Comparison of ENCODE assay signal across 17 mouse cellular contexts in the genomic region with DNA sequence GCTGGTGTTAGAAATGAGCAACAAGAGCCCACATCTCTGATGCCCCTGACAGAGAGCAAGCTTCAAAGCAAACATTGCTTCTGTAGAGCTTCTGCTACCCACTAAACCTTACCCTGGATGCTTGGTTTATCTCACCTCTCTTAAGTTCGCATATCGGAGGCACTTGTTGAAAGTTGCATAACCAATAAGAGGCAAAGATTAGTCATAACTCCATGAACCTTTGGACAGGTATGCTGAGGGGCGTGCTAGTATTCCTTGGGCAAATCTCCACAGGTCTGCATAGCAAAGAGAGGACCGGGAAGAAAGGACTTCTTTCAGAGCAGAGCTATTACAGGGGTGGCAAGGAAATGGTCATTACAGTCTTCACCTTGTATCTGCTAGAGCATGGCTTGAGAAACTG.
"Had no signal": no experiment of that assay in that cellular context is flagged by ENCODE, and none has a peak within 500 bp of the region (broad histone marks: within the 10 kb centered on the region; RNA-seq: fewer than 3 reads in every experiment).

No protein-coding gene starts in this region.

- H3K27me3 ChIP-seq: limb, embryonic 12.5 days; liver, embryonic 15.5 days; midbrain, embryonic 12.5 days; neural tube, embryonic 13.5 days; stomach, embryonic 15.5 days had no signal

- ATAC-seq: hindbrain, postnatal 0 days; midbrain, embryonic 16.5 days had no signal

- H3K4me3 ChIP-seq: layer of hippocampus, adult 2 months; limb, embryonic 12.5 days; liver, embryonic 15.5 days; midbrain, embryonic 12.5 days; neural tube, embryonic 13.5 days; stomach, embryonic 15.5 days had no signal

- H3K9me3 ChIP-seq: limb, embryonic 12.5 days; liver, embryonic 15.5 days; midbrain, embryonic 12.5 days; neural tube, embryonic 13.5 days; stomach, embryonic 15.5 days had no signal

- H3K4me1 ChIP-seq: midbrain, embryonic 12.5 days; neural tube, embryonic 13.5 days had no signal

- H3K27ac ChIP-seq: hindbrain, postnatal 0 days; layer of hippocampus, adult 2 months; limb, embryonic 12.5 days; liver, embryonic 15.5 days; midbrain, embryonic 12.5 days; neural tube, embryonic 13.5 days; stomach, embryonic 15.5 days had no signal

- H3K4me2 ChIP-seq: limb, embryonic 12.5 days; liver, embryonic 15.5 days; lung, embryonic 14.5 days; midbrain, embryonic 12.5 days; neural tube, embryonic 13.5 days; stomach, embryonic 15.5 days had no signal

- H3K36me3 ChIP-seq: limb, embryonic 12.5 days; liver, embryonic 15.5 days; midbrain, embryonic 12.5 days; neural tube, embryonic 13.5 days; stomach, embryonic 15.5 days had no signal

- H3K9ac ChIP-seq: limb, embryonic 12.5 days; liver, embryonic 15.5 days; lung, embryonic 14.5 days; midbrain, embryonic 12.5 days; neural tube, embryonic 13.5 days; stomach, embryonic 15.5 days had no signal

- DNase-seq: kidney, adult 8-10 months; kidney, postnatal 10 days; kidney, postnatal 4 days; liver; retina, postnatal 1 day; right cerebral cortex, postnatal 4 days; spleen, adult 18-20 months; thymus, postnatal 36 days had no signal
